Mouse (Mus musculus): ENCODE results near the gene Olfr166.
"Not testable (repeated sequence)": the region's sequence is repeated elsewhere in the genome, so short reads cannot be mapped to it uniquely, and the experiment has no call there.

Olfr166 gene

GRCm38 (mm10) chr16:19483394-19483793 is at the start of gene Olfr166:
Olfr166 (plus strand) TSS chr16:19483694.
- DNase-seq: no peak

GRCm38 (mm10) chr16:19458741-19459140 is 24.8 kb upstream of the Olfr166 start:
- not testable (repeated sequence) for DNase-seq

GRCm38 (mm10) chr16:19464365-19464764 is 19.1 kb upstream of the Olfr166 start:
- DNase-seq: no peak

GRCm38 (mm10) chr16:19522166-19522565 is 38.7 kb downstream of the Olfr166 start, which contains the start of gene Olfr167:
Olfr167 (minus strand) TSS chr16:19522266.
- no peak for DNase-seq

- no peak for DNase-seq
These were observed 52.0 kb downstream of the Olfr166 start, which contains the start of gene Olfr168 for GRCm38 (mm10) chr16:19535455-19535854. Olfr168 (minus strand) TSS chr16:19535555.
